Mouse (Mus musculus) lung, postnatal 10 days (tissue): Measurements from ENCODE around the gene Timp4.
"Not testable (repeated sequence)": the region's sequence is repeated elsewhere in the genome, so short reads cannot be mapped to it uniquely, and the experiment has no call there.

ENCODE experiments used
- DNase-seq: peaks from one replicate; pipeline ENCODE4 v3.0.0; 2021

Gene Timp4

DNA sequence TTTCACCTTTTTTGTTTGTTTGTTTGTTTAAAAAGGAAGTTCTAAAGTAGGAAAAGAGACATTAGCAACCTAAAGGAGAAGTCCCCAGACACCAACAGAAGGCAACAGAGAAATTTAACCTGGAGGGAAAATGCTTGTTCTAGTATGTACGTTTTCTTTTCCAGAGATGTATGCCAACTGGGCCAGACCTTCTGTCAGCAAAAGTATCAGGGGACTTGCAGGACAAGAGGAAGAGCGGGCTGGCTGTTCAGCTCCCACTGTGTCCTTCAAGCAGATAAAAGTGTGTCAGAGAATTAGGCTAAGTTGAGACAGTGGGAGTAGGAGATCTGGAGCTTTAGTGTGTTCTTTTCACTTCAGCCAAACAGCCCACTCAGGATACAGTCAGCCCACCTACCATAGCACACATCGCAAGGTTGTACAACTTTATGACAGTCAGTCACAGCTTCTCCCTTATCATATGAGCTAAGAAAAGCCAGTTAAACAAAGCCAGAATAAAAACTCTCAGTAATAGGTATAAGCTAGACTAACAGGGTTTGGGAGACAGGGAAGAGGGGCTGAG is 6.4 kb downstream of the Timp4 start:
- no peak for DNase-seq

DNA sequence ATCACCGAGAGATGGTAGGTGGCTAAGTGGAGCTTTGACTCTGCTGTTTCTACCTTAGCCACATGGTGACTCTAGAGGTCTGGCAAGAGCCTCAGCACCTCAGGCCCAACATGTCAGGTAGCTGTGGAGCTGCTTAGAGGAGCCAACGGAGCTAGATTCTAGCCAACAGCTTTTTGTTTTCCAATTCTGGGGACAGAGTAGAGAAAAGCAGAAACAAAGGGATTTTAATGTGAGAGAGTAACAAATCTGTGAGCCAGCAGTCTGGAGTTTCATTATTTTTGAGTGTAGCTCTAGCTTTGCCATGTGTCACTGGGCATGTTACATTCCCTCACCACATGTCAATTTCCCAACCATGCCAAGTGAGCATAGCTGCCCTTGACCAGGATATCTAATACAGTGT is 7.8 kb downstream of the Timp4 start:
- no peak for DNase-seq

DNA sequence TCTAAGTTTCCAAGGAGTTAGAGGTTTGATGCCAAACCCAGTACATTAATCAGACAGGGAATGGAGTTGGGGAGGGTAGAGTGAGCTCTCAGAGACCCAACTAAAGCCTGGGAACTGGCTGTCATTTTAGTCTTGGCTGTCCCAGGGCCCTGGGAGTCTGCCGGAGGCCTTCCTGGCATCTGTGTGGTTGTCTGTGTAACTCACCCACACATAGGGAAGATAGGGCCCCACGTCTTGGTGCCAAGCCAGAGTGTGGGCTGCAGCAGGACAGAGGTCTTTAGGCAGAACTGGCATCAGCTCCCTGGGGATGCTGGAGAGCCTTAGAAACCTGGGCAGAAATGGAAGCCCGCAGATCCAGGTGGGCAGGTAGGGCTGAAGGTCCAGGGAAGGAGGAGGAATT is 10.1 kb downstream of the Timp4 start:
- no peak for DNase-seq

DNA sequence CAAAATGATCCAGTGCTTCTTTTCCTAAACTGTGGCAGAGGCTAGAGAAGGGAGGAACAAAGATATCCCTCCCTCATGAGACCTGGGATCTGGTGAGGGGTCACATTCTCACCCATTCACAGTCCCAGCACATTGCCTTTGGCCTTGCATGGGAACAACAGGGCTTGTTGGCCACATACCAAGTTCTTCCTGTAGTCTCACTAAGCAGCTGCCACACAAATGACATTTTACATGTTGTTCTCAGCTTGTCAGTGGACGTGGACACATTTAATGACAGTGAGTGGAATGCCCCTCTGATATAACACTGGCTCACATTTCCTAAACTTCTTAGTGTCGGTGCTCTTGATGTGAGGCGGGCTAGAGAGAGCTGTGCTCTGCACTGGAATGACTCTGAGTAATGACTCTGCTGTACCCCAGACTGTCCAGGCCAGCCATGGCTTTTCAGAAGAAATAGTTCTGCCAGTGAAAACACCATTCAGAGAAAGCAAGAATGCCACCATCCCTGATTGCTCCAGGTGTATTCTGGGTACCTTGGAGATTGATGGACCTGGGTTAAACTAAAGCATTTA is 10.8 kb downstream of the Timp4 start:
- DNase-seq = peak; percentile 31

DNA sequence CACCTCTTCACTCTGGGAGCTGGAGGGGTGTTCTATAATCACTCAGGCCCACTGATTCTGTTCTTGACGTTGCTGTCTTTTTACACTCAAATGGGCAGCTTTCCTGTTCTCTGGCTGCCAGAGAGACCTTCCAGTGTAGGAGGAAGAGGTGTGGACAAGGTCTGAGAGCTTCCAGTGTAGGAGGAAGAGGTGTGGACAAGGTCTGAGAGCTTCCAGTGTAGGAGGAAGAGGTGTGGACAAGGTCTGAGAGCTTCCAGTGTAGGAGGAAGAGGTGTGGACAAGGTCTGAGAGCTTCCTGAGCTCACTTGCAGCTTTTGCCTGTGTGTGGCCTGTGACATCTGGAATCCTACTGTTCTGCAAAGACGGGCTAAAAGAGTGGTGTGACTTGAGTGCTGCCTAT is 11.6 kb downstream of the Timp4 start:
- not testable (repeated sequence) for DNase-seq

DNA sequence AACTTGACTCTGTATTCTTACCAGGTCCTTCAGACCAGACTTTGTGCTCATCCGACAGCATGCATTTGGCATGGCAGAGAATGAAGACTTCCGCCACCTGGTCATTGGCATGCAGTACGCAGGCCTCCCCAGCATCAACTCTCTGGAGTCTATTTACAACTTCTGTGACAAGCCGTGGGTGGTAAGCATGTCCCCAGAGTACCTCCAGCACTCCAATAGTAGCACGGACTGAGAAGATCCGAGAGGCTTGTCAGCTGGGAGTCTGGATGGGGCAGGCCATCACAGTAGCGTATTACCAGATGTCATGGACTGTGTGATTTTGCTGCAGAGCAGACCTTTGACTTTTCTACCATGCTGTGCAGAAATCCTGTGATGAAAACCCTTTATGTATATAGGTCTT is 12.7 kb downstream of the Timp4 start:
- no peak for DNase-seq

DNA sequence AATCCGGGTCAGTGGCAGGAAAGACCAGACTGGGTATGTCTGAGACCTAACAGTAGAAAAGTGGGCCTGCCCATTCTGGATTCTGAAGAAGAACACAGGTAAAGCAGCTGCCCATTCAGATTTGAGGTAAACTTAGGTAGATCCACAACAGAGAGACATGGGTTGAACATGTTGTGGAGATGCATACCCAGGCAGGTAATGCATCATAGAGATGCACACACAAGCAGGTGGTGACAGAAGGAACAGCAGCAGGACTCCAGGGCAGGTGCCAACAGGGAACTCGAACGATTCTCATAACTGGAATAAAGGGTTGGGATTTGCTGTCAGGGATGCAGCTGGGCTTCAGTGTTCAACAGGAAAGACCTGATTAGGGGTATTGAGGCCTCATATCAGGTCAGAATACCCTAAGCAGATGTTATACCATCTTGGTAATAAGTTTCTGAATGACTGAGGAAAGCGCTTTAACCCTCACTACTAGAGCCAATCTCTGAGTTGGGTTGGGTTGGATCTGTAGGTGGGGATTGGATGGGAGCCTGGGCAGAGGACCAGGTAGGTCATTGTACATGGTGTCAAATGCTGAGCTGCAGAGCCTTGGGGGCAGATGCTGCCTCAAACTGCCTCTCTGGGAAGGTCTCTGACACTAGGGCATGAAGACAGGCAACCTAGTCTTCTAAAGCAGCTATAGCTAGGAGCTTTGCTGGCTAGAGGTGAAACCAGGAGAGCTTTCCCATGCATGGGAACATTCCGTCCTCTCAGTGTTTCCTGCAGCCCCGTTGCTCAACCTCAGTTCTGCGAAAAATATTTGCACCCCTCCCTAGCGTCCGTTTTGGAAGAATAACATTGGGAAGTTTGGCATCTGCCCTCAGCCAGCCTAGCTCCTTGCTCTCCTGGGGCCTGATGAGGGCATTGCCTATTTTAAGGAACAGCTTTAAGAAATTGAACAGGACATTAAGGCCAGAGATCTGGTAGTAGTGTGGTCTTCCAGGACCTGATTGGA is 13.7 kb downstream of the Timp4 start:
- DNase-seq = peak; percentile 14

DNA sequence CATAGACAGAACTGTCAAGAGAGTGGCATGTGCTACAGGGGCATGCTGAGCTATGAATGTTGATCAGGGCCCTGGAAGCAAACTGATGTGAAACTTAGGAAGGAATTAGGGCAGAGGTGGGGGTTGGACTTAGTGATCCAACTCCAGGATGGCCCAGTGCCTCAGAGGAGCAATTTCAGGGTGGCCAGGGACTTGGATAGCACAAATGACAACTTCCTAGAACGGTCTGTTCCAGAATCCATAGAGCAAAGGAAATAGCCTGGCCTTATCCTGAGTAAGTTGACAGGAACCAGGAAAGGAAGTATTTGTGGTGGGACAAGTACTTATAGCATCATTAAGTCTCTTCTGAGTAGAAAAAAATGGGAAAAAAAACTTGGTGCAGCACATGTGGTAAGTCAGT is 19.4 kb downstream of the Timp4 start:
- no peak for DNase-seq

DNA sequence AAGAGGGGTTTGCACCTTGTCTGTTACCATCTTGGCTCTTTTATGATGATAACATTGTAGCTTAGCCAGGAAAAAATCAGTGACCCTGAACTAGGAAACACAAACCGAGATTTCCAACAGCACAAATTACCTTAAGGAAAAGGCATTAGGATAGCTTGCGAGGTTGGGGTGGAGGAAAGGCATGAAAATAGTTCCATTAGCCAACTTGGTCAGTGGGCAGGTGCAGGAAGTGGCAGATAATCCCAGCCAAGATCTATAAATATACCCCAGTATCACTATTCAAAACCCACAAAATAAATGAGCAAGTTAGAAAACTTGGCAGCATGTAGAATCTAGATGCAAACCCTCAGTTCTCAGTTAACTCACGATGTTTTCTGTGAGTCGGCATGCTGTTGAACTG is 20.2 kb downstream of the Timp4 start:
- DNase-seq = no peak

DNA sequence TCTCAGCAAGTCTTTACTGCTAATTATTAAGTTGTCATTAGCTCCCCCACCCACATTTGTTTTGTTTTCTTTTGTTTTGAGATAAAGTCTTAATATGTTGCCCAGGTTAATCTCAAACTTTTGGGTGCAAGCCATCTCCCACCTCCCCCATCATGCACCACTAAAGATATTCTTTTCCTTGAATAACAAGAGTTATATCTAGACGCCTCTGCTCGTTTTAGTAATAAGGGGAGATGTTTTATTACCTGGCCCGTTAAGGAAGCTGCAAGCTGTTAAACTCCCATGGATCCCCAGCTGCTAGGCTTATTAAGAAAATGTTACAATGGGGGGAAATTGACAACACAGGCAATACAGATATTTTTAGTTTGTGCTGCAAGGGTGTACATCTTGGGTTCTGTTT is 21.4 kb downstream of the Timp4 start:
- no peak for DNase-seq

DNA sequence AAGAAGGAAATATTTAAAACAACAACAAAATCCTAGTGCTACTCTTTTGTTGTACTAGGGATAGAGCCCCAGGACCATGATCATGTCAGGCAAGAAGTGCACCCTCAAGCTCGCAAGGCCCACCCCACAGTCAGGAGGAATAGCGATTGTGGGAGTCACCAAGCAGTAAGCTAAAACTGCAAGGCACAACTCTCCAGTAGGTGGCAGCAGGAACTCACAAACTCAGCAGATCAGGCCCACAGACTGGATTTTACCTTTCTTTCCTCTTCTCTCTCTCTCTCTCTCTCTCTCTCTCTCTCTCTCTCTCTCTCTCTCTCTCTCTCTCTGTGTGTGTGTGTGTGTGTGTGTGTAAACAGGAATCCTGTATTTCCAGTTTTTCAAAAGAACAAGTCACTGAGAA is 24.5 kb downstream of the Timp4 start:
- DNase-seq = peak; percentile 88

DNA sequence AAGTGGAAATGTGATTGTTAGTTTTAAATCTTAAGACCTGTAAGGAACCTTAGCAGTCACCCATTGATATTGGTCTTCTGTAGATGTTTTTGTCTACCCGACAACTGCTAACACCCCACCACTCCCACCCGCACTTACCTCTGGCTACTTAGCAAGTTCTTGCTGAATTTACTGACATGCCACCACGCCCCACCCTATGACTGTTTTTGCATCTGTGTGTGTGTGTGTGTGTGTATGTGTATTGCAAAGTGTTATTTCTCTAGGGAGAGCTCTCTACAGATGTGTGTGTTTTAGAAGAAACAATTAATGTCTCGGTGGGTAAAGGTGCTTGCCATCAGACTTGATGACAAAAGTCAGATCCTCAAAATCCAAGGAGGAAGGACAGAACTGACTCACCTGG is 25.0 kb downstream of the Timp4 start, which contains the start of gene Gm17482:
TSS of gene Gm17482 (plus strand) at position 301 of the 400 bp plus-strand sequence.
- no peak for DNase-seq

DNA sequence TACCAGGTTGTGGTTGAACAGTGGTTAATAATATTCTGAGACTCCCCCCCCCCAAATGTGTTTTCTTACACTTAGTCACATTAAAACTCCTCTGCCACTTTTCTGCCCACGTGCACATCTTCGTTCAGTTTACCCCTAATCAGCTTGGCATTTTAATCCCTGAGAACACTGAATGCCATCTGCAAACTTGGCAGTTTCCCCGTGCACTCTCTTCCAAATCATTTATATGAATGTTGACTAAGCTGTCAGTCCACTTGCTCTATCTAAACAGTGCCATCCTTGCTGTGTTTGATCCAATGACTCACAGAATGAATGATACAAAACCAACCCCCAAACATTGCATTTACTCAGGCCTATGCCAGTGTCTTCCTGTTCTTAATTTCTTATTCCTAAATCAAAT is 26.5 kb downstream of the Timp4 start:
- no peak for DNase-seq

DNA sequence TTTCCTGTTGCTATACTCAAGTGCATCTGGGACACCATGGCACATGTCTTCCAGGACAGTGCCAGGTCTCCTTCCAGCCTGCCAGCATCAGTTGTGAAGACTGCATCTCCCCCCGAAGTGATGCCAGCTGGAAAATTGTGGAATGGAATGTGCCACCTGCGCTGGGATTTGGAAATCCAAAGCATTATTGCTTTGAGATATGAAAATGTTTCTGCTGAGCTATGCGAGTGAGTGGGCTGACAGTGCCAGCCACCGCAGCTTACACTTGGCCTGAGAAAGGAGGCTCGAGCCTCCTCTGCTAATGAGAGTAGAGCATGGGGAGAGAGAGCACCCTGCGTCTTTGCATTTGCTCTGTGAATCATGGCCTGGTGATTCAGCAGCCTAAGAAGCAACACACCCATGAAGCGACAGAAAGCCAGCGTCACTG is 30.8 kb downstream of the Timp4 start:
- DNase-seq = no peak

DNA sequence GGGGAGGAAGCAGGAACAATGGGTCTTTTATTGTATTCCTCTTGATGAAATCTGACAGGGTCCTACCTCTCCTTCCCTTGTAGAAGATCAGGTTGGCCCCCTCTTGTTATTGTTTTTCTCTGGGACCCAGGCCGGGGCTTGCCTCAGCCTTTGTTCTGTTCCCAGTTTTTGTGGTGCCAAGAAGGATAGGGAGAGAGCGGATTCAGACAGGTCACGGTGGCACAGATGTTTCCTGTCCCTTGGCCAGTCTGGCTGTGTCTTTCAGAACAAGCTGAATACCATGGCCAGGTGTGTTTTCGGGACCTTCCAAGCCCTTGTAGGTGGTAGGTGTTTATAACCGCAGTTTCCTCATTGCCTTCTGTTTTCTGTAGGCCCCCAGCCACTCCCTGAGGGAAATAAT is 38.9 kb downstream of the Timp4 start:
- no peak for DNase-seq

DNA sequence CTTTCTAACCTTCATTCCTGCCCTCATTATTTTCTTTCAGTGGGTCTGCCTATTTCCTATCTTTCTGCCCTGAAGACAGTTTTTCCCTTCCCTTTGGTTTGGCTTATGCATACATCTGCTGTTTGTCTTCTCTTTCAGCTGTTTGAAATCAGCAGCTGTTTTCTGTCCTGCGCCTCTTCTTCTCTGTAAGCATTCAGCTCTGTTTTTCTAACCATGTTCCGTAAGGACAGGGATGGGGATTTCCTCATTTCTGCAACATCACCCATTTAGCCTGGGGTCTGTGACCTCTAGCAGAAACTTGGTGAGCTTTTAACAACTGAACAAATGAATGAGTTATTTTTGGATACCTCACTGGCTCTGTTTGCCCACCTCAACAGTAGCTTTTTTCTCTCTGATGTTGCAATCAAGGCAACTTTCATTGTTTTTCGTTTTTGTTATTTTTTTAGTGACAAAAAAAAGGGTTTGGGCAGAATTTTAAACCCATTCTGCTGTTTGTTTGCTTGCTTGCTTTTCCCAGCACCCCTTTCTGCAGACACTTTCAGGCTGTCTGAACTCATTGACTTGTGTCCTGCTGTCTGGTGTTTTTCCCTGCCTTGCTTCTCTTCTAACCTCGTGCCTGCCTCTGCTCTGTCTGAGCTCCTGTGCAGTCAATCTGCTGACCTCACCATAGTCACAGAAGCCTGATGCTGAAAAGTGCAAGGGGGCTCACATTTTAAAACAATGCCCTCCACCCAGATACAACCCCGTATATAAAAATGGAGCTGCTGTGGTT is 39.7 kb downstream of the Timp4 start:
- peak; percentile 40 for DNase-seq

DNA sequence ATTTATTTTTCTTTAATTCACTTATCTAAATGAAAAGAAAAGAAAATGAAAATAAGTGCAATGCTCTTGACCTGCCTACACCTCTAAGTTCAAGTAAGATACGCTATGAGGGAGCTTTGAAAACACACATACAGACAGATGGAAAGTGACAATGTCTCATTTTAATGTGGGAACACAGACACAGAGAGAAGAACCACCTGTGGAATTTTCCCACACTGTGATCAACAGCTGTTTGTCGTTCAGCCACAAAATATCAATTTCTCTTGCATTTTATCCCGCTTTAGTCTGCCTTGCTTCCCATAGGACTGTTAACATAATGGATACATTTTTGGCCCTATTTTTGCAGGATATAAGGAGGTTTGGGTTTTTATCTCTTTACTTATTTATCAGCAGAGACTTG is 41.2 kb downstream of the Timp4 start:
- peak; percentile 8 for DNase-seq

DNA sequence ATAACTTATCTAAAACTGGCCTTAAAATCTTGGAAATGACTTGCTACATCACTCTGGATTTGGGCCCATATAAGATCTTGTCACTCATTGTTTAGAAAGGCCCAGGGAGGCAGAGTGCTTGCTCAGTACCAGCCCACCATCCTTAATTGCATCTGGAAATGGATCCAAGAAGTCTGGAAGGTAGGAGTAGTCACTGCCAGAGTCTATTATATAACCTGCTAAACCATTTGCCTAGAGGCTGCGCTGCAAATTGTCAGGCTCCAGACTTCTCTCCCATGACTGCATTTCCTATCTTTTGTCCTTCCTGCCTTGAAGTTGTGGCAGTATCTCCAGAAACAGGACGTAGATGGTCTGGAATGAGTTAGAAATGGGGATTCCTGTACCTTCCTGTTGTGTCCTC is 41.8 kb downstream of the Timp4 start:
- no peak for DNase-seq

DNA sequence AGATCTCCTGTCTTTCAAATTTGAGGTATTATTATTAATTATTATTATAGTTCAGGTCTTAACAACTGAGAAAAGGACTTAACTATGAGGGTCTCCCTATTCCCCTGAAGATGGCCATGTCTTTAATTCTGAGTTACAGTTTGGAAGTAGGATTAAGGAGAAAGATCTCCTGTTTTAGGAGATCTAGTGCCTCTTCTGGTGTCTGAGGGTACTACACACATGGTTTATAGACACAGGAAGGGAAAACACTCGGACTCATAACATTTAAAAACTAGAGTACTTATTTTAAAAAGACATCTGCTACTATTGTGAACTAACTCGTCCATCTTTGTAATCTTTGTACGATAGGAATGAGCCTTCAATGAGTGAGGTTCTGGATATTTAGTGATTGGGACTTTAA is 49.0 kb downstream of the Timp4 start:
- no peak for DNase-seq

DNA sequence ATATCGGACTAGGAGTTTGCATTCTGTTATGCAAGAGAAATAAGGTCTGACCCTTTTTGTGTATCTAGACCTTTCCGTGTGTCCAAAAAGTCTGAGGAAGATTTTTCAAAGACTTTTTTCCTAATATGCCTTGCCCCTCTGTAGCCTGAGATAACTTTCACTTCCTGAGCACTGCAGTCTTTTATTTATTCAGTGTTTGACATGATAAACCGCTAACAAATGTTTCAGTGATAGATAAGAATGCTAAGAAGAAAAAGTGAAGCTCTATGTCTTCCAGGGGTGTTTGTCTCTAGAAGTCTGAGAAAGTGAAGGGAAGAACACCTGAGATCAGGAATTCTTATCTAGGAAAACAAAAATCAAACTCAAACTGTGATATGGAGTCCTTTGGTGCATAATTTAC is 51.3 kb downstream of the Timp4 start:
- DNase-seq = no peak
